Mouse (Mus musculus) forebrain, embryonic 13.5 days (tissue): ENCODE measurements around the gene Fam49a. TPM values are rescaled to one million over a fixed set of nuclear protein-coding genes. Genes with fewer than 3 reads are reported as not detected.

Experiments used
- ATAC-seq: fragments of 200-750 bp; cut with Nextera tagmentation; 2 replicates; pipeline ENCODE4 v1.8.0; 2017
- H3K27ac ChIP-seq: fragments of 300-500 bp; sonication (generic); 2 replicates; pipeline ENCODE4 v1.5.1; 2015; ENCODE audit warnings: inconsistent platforms, mild to moderate bottlenecking, moderate library complexity
- H3K27me3 ChIP-seq: fragments of 300-500 bp; sonication (generic); 2 replicates; pipeline ENCODE4 v1.6.1; 2015; ENCODE audit warnings: mild to moderate bottlenecking, inconsistent platforms
- H3K36me3 ChIP-seq: fragments of 300-500 bp; sonication (generic); 2 replicates; pipeline ENCODE4 v1.6.1; 2015; ENCODE audit warnings: mild to moderate bottlenecking, inconsistent platforms; ENCODE audit not compliant: poor library complexity, severe bottlenecking
- H3K4me1 ChIP-seq: fragments of 300-500 bp; sonication (generic); 2 replicates; pipeline ENCODE4 v1.6.1; 2015; ENCODE audit warnings: inconsistent platforms
- H3K4me2 ChIP-seq: fragments of 300-500 bp; sonication (generic); 2 replicates; pipeline ENCODE4 v1.6.1; 2015; ENCODE audit warnings: inconsistent platforms, mild to moderate bottlenecking, moderate library complexity
- H3K4me3 ChIP-seq: fragments of 300-500 bp; sonication (generic); 2 replicates; pipeline ENCODE4 v1.5.1; 2015; ENCODE audit warnings: mild to moderate bottlenecking, inconsistent platforms
- H3K9ac ChIP-seq: fragments of 300-500 bp; sonication (generic); 2 replicates; pipeline ENCODE4 v1.6.1; 2015; ENCODE audit warnings: mild to moderate bottlenecking, inconsistent platforms
- H3K9me3 ChIP-seq: fragments of 300-500 bp; sonication (generic); replicated peaks from 2 replicates; pipeline ENCODE4 v1.6.1; 2016; ENCODE audit warnings: inconsistent platforms
- WGBS: fragments of 180-500 bp; shearing (Covaris S2); methylation state at CpG from one replicate; pipeline ENCODE4 v1.1.7; 2015; 5-methylcytosine and 5-hydroxymethylcytosine counted together
- polyA plus RNA-seq: library from polyadenylated mRNA; unstranded; fragments of >200 nt; fragmentation: Nextera tagmentation; extraction: Ambion mirVana; gene quantifications from 2 replicates; pipeline ENCODE4 v1.2.1, GENCODE M21; 2015

Fam49a gene
- polyA plus RNA-seq, 1 experiment from 2014 or later, result 55.0 TPM

DNA sequence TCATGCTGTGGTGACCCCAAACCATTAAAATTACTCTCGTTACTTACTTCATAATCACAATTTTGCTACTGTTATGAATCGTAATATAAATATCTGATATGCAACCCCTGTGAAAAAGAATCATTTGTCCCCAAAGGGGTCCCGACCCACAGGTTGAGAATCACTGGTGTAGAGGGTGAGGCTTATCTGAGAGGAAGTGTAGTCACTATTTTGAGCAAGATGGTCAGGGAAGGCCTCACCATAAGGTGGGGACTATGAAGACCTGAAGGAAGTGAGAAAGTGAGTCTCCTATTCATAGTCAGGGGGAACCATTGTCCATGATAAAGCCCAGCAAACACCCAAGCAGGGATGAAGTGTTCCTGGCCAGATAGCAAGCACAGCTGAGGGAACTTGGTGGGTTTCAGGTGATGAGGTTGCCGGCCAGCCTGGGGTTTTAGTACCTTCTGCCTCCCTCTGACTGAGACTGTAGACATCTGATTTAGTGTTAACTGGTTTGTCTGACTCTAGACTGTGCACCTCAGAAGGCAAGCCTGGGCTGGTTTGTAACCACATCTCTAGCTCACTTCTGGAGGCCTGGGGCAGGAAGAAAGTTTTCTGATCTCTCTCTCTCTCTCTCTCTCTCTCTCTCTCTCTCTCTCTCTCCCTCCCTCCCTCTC is 13.3 kb downstream of the Fam49a start:
- no peak overlapping the region for H3K4me3 ChIP-seq
- 88% methylated on average over 4 of the region's 4 CpGs for WGBS
- H3K27me3 ChIP-seq, result no peaks in the 10 kb centered on the region
- no peak overlapping the region for H3K4me2 ChIP-seq
- H3K27ac ChIP-seq, result no peak overlapping the region
- H3K9ac ChIP-seq, result no peak overlapping the region
- H3K9me3 ChIP-seq, result no peaks in the 10 kb centered on the region
- H3K36me3 ChIP-seq, result no peaks in the 10 kb centered on the region
- H3K4me1 ChIP-seq, result peaks cover 23% of the 10 kb centered on the region
- ATAC-seq, result no peak

DNA sequence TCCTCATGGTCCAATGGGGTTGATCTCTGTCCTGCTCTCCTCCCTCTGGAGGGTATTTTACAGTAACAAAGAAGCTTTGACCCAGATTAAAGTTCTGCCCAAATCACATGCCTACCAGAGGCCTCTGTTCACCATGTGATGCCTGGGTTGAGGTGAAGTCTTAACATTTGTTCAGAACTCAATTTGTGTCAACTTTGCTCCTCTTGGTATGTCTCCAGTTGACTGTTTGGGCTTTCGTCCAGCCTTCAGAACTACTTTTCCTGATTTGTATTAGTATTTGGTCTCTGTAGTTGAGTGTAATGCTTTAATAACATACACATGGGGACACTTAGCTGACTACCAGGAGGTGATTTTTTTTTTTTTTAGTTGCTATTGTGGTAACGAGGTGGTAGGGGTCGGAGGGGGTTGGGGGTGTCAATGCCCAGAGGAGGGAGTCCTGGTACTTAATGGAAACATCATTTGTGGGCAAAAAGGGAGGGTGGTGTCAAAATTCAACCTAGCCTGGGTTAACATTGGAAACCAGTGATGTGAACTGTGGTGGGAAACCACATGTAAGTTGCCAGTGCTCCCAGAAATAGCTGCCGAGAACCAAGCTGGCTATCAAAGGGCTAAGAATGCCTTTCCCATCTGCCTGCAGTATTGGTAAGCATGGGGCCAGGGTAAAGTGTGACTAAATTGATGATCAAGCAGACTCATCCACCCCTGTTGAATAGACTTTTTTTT is 16.0 kb downstream of the Fam49a start:
- H3K9me3 ChIP-seq, result no peaks in the 10 kb centered on the region
- ATAC-seq, result no peak
- H3K27ac ChIP-seq, result no peak overlapping the region
- H3K36me3 ChIP-seq, result no peaks in the 10 kb centered on the region
- H3K27me3 ChIP-seq, result no peaks in the 10 kb centered on the region
- 79% methylated on average over 4 of the region's 4 CpGs for WGBS
- H3K4me3 ChIP-seq, result no peak overlapping the region
- H3K4me1 ChIP-seq, result peaks cover 11% of the 10 kb centered on the region
- no peak overlapping the region for H3K9ac ChIP-seq
- no peak overlapping the region for H3K4me2 ChIP-seq

GRCm38 (mm10) chr12:12278464-12278872 is 16.5 kb downstream of the Fam49a start:
- no peak overlapping the region for H3K27ac ChIP-seq
- H3K36me3 ChIP-seq, result no peaks in the 10 kb centered on the region
- no peak for ATAC-seq
- H3K9me3 ChIP-seq, result no peaks in the 10 kb centered on the region
- H3K27me3 ChIP-seq, result no peaks in the 10 kb centered on the region
- H3K4me3 ChIP-seq, result no peak overlapping the region
- WGBS, result 74% methylated on average over 7 of the region's 7 CpGs
- peaks cover 7% of the 10 kb centered on the region for H3K4me1 ChIP-seq
- H3K4me2 ChIP-seq, result no peak overlapping the region
- no peak overlapping the region for H3K9ac ChIP-seq

GRCm38 (mm10) chr12:12283702-12284288 is 21.9 kb downstream of the Fam49a start:
- Histone ChIP-seq H3K4me2 (no peak overlapping the region), H3K27ac (no peak overlapping the region), H3K27me3 (no peaks in the 10 kb centered on the region), H3K9ac (no peak overlapping the region), H3K9me3 (no peaks in the 10 kb centered on the region), H3K36me3 (no peaks in the 10 kb centered on the region), H3K4me3 (no peak overlapping the region), H3K4me1 (peaks cover 23% of the 10 kb centered on the region)
- WGBS, result 93% methylated on average over 10 of the region's 10 CpGs
- ATAC-seq, result no peak

DNA sequence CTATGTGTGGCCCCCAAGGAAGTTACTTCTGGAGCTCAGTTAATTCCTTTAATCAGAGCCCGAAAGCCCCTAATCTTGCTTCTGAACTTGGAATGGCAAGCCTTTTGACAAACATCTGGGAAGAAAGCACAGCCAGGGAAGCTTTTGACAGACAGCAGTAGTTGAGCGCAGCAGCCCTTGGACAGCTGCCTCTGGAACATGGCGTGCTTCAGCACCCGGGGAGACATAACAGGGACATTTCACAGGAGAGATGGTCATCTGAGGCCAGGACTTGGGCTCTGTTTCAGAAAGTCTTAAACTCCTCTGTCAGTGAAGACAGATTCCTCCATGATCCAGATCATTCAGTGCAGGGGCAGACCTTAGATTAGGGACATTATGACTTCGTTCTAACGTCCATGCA is 22.6 kb downstream of the Fam49a start:
- Histone ChIP-seq H3K9me3 (no peaks in the 10 kb centered on the region), H3K4me1 (peaks cover 23% of the 10 kb centered on the region), H3K27ac (no peak overlapping the region), H3K9ac (no peak overlapping the region), H3K4me2 (no peak overlapping the region), H3K36me3 (no peaks in the 10 kb centered on the region), H3K27me3 (no peaks in the 10 kb centered on the region), H3K4me3 (no peak overlapping the region)
- ATAC-seq, result no peak
- WGBS, result 89% methylated on average over 6 of the region's 6 CpGs

- Histone ChIP-seq H3K4me1 (peaks cover 30% of the 10 kb centered on the region), H3K27ac (peak overlapping the region; percentile 95), H3K27me3 (no peaks in the 10 kb centered on the region), H3K9me3 (no peaks in the 10 kb centered on the region), H3K4me2 (peak overlapping the region; percentile 33), H3K9ac (peak overlapping the region; percentile 54), H3K36me3 (no peaks in the 10 kb centered on the region), H3K4me3 (no peak overlapping the region)
- WGBS, result 32% methylated on average over 9 of the region's 9 CpGs
- ATAC-seq, result peak; percentile 83
Measured at GRCm38 (mm10) chr12:12287131-12287786, 25.3 kb downstream of the Fam49a start.

DNA sequence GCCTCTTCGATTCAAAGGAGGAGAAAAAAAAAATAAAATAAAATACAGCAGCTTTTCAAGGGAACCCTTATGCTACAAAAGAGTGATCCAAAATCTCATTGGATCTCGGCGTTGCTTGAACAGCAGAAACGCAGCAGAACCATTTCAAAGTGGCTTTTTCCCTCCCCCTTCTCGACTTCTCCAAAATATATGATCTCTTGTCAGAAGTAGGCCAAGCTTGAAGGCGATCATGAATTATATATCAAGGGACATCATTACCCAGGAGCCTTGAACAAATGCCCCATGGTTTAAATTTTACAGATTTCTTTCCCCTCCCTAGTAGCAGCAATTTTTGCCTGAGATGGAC is 25.8 kb downstream of the Fam49a start:
- no peaks in the 10 kb centered on the region for H3K36me3 ChIP-seq
- peak overlapping the region; percentile 95 for H3K27ac ChIP-seq
- peak overlapping the region; percentile 54; the same call in 1 of the 2 replicates for H3K9ac ChIP-seq
- no peaks in the 10 kb centered on the region for H3K27me3 ChIP-seq
- H3K4me1 ChIP-seq, result peaks cover 32% of the 10 kb centered on the region
- no peaks in the 10 kb centered on the region for H3K9me3 ChIP-seq
- peak; percentile 9 for ATAC-seq
- no peak overlapping the region for H3K4me2 ChIP-seq
- WGBS, result 60% methylated on average over 6 of the region's 6 CpGs
- no peak overlapping the region for H3K4me3 ChIP-seq

DNA sequence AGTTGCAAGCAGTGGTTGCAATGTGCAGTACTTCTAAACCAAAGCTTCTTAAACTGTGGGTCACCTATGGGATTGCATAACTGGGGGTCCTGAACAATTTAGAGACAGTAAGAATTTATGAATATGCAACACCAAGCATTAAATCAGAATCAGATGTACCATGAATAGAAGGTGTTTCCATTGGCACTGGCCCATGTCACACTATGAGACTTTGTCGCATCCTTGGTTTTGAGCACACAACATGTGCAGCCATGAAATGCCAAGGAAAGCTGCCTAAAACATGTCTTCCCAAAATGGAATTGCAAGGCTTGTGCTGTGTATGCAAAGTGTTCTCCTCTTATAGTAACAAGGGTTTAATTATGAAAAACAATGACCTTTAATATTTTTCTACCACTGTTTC is 26.6 kb downstream of the Fam49a start:
- no peaks in the 10 kb centered on the region for H3K9me3 ChIP-seq
- peak overlapping the region; percentile 95 for H3K27ac ChIP-seq
- ATAC-seq, result no peak
- H3K4me1 ChIP-seq, result peaks cover 35% of the 10 kb centered on the region
- no peak overlapping the region for H3K4me3 ChIP-seq
- H3K27me3 ChIP-seq, result no peaks in the 10 kb centered on the region
- WGBS, result 87% methylated on average over 1 of the region's 1 CpGs
- no peak overlapping the region for H3K9ac ChIP-seq
- H3K36me3 ChIP-seq, result no peaks in the 10 kb centered on the region
- no peak overlapping the region for H3K4me2 ChIP-seq

GRCm38 (mm10) chr12:12289636-12290035 is 27.7 kb downstream of the Fam49a start:
- Histone ChIP-seq H3K9me3 (no peaks in the 10 kb centered on the region), H3K4me2 (no peak overlapping the region), H3K4me1 (peaks cover 35% of the 10 kb centered on the region), H3K9ac (no peak overlapping the region), H3K36me3 (no peaks in the 10 kb centered on the region), H3K27me3 (no peaks in the 10 kb centered on the region), H3K27ac (no peak overlapping the region), H3K4me3 (no peak overlapping the region)
- no peak for ATAC-seq
- WGBS, result 79% methylated on average over 3 of the region's 3 CpGs

DNA sequence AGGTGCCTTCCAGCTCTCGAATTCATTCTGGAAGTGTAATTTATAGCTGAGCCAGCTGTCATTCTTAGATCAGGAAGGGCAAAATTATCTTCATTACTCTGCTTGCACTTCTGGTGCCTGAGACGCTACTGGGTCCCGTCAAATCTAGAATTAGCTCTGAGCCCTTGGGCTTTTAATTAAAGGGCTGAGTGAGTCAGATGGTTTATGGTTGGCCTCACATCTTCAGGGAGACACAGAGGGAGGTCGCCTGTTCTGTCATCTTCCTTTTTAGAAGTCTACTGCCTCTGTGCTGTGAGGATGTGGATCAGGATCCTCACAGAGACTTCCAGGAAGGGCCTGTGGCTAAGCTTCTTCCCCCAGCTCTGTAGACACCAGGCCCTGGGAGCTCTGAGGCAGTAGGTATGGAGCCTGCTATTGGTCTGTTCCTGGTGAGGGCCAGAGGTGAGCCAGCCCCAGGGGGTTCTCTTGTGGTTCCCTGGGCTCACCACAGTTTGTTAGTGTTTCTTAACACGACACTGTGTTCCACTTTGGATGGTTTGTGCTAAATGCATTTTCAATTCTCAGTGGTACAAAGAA is 30.2 kb downstream of the Fam49a start:
- WGBS, result 43% methylated on average over 5 of the region's 5 CpGs

GRCm38 (mm10) chr12:12294380-12295171 is 32.6 kb downstream of the Fam49a start:
- no peak overlapping the region for H3K27ac ChIP-seq
- 89% methylated on average over 5 of the region's 5 CpGs for WGBS

More for the DNA sequence above, 30.2 kb downstream of the Fam49a start:
- ATAC-seq, result no peak
- H3K4me3 ChIP-seq, result no peak overlapping the region
- H3K27me3 ChIP-seq, result no peaks in the 10 kb centered on the region
- peaks cover 26% of the 10 kb centered on the region for H3K4me1 ChIP-seq
- H3K27ac ChIP-seq, result peak overlapping the region; percentile 14; the same call in 1 of the 2 replicates
- H3K4me2 ChIP-seq, result no peak overlapping the region
- no peaks in the 10 kb centered on the region for H3K9me3 ChIP-seq
- no peaks in the 10 kb centered on the region for H3K36me3 ChIP-seq
- no peak overlapping the region for H3K9ac ChIP-seq

More at GRCm38 (mm10) chr12:12294380-12295171, 32.6 kb downstream of the Fam49a start:
- no peak for ATAC-seq
- Histone ChIP-seq H3K9ac (no peak overlapping the region), H3K4me3 (no peak overlapping the region), H3K36me3 (no peaks in the 10 kb centered on the region), H3K4me2 (no peak overlapping the region), H3K9me3 (no peaks in the 10 kb centered on the region), H3K4me1 (peaks cover 16% of the 10 kb centered on the region), H3K27me3 (no peaks in the 10 kb centered on the region)
